ENCODE assay signal across 22 mouse cellular contexts in the genomic region with DNA sequence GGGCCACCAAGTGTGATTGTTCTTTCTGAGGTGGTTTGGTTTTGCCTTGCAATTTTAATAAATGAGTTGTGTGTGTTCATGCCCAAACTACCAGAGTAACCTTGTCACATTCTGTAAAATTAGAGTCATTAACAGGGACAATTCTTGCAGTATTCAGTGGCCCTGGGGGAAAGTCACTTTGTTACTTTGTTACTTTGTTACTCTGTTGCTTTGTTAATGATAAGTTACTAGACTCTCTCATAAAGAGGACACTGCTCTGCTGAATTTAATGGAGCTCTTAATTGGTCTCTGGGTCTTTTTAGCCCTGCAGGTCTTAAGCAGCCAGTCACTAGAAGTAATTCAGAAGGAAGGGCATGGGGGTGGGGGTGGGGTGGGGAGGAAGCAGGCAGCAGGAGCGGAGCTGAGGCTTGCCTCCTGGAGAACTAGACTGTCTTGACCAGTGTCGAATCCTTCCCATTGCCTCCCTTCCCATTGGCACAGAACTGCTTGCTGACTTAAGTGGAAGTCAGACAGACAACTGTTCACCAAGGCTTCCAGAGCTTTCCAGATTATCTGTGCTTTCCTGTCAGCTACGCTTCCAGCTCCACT.
DNase-seq lines count a peak whose midpoint lies in the region; ATAC-seq and TF ChIP-seq lines count a peak whose summit lies in the region.
"Had no signal": no experiment of that assay in that cellular context is flagged by ENCODE, and none has a peak within 500 bp of the region (broad histone marks: within the 10 kb centered on the region; RNA-seq: fewer than 3 reads in every experiment).

No protein-coding gene starts in this region.

- H3K4me2 ChIP-seq in forebrain, embryonic 14.5 days (ENCODE audit: low read length) = no peak overlapping the region
- no peak overlapping the region for H3K4me2 ChIP-seq in forebrain, embryonic 13.5 days
- no peak overlapping the region for H3K4me2 ChIP-seq in neural tube, embryonic 15.5 days
- H3K4me2 ChIP-seq: heart, embryonic 11.5 days; hindbrain, embryonic 12.5 days; intestine, embryonic 15.5 days had no signal

- TF ChIP-seq CTCF in thymus, adult 2 months (IDR thresholded peaks at IDR 0.05; ENCODE audit: borderline replicate concordance, control insufficient read depth, extremely low read depth, insufficient read depth, low read length, poor library complexity) = no peak

- no peak overlapping the region for H3K9ac ChIP-seq in forebrain, embryonic 14.5 days (ENCODE audit: low read length)
- no peak overlapping the region for H3K9ac ChIP-seq in forebrain, embryonic 13.5 days
- H3K9ac ChIP-seq in neural tube, embryonic 15.5 days (replicated peaks) = no peak overlapping the region
- H3K9ac ChIP-seq: hindbrain, embryonic 12.5 days; intestine, embryonic 15.5 days had no signal

- ATAC-seq in forebrain, embryonic 14.5 days = peak; percentile 18; the same call in 1 of the 2 replicates
- ATAC-seq in forebrain, embryonic 13.5 days = no peak
- no peak for ATAC-seq in neural tube, embryonic 15.5 days (ENCODE audit: low FRiP score)
- ATAC-seq: activated CD4-positive, CD25-positive, alpha-beta regulatory T cell, adult 4 months; CD4-positive, CD25-positive, alpha-beta regulatory T cell, adult 4 months; hindbrain, embryonic 16.5 days; intestine, embryonic 15.5 days had no signal

- H3K27me3 ChIP-seq in forebrain, embryonic 14.5 days (replicated peaks; ENCODE audit: control insufficient read depth, insufficient read depth, low read length) = no peaks in the 10 kb centered on the region; the same call in 1 of the 2 replicates
- H3K27me3 ChIP-seq in forebrain, embryonic 13.5 days = peaks cover 12% of the 10 kb centered on the region; the same call in 1 of the 2 replicates
- H3K27me3 ChIP-seq in neural tube, embryonic 15.5 days (replicated peaks) = no peaks in the 10 kb centered on the region
- H3K27me3 ChIP-seq in thymus, adult 2 months (ENCODE audit: control insufficient read depth, insufficient read depth, low read length) = no peaks in the 10 kb centered on the region
- H3K27me3 ChIP-seq: hindbrain, embryonic 12.5 days; intestine, embryonic 15.5 days had no signal

- WGBS in forebrain, embryonic 14.5 days = 31% methylated on average over 3 of the region's 3 CpGs
- WGBS in forebrain, embryonic 13.5 days = 38% methylated on average over 3 of the region's 3 CpGs
- WGBS in neural tube, embryonic 15.5 days = 49% methylated on average over 3 of the region's 3 CpGs
- 78% methylated on average over 3 of the region's 3 CpGs for WGBS in thymus, adult 2 months

- no peak for DNase-seq in forebrain, embryonic 14.5 days (ENCODE audit: low spot score)
- peak; percentile 8 for DNase-seq in neural tube, embryonic 10.5 days (ENCODE audit: extremely low spot score, low spot score)
- peak; percentile 38 for DNase-seq in forelimb bud, embryonic 11.5 days (ENCODE audit: low read depth, low spot score)
- DNase-seq in ovary, postnatal 10 days (ENCODE audit: low spot score) = no peak
- DNase-seq in thymus, adult 2 months = no peak
- DNase-seq: adrenal gland, adult 8-10 months; adrenal gland, postnatal 25 days; cerebellum, adult 18-20 months; cerebellum, adult 9-10 months; cerebellum, postnatal 14 days; gastrocnemius, adult 2 months; gastrocnemius, postnatal 14 days; heart, adult 11 months had no signal

- H3K4me1 ChIP-seq in forebrain, embryonic 14.5 days (ENCODE audit: control insufficient read depth, insufficient read depth, low read length) = no peaks in the 10 kb centered on the region
- no peaks in the 10 kb centered on the region for H3K4me1 ChIP-seq in forebrain, embryonic 13.5 days
- no peaks in the 10 kb centered on the region for H3K4me1 ChIP-seq in neural tube, embryonic 15.5 days
- H3K4me1 ChIP-seq in thymus, adult 2 months (replicated peaks; ENCODE audit: control insufficient read depth, insufficient read depth, low read length) = no peaks in the 10 kb centered on the region
- H3K4me1 ChIP-seq: hindbrain, embryonic 12.5 days; intestine, embryonic 15.5 days had no signal

- H3K9me3 ChIP-seq in forebrain, embryonic 14.5 days (replicated peaks; ENCODE audit: control insufficient read depth, low read length) = no peaks in the 10 kb centered on the region
- H3K9me3 ChIP-seq in forebrain, embryonic 13.5 days (replicated peaks) = no peaks in the 10 kb centered on the region
- no peaks in the 10 kb centered on the region for H3K9me3 ChIP-seq in neural tube, embryonic 15.5 days (replicated peaks)
- H3K9me3 ChIP-seq: forebrain, embryonic 10.5 days; hindbrain, embryonic 12.5 days; intestine, embryonic 15.5 days had no signal

- H3K4me3 ChIP-seq in forebrain, embryonic 14.5 days (ENCODE audit: low read depth, low read length) = no peak overlapping the region
- H3K4me3 ChIP-seq in forebrain, embryonic 13.5 days = no peak overlapping the region
- H3K4me3 ChIP-seq in neural tube, embryonic 15.5 days (replicated peaks) = no peak overlapping the region
- no peak overlapping the region for H3K4me3 ChIP-seq in thymus, adult 2 months (ENCODE audit: control insufficient read depth, insufficient read depth, low read length)
- H3K4me3 ChIP-seq: forebrain, embryonic 10.5 days; gastrocnemius, adult 2 months; hindbrain, embryonic 12.5 days; intestine, embryonic 15.5 days had no signal

- no peaks in the 10 kb centered on the region for H3K36me3 ChIP-seq in forebrain, embryonic 14.5 days (ENCODE audit: control insufficient read depth, insufficient read depth, low read length)
- no peaks in the 10 kb centered on the region for H3K36me3 ChIP-seq in forebrain, embryonic 13.5 days (ENCODE audit: poor library complexity, severe bottlenecking)
- H3K36me3 ChIP-seq in neural tube, embryonic 15.5 days = no peaks in the 10 kb centered on the region
- H3K36me3 ChIP-seq in thymus, adult 2 months (ENCODE audit: control insufficient read depth, insufficient read depth, low read length) = no peaks in the 10 kb centered on the region
- H3K36me3 ChIP-seq: forebrain, embryonic 10.5 days; hindbrain, embryonic 12.5 days; intestine, embryonic 15.5 days had no signal

- TF ChIP-seq POLR2A in thymus, adult 2 months (IDR thresholded peaks at IDR 0.05; ENCODE audit: control insufficient read depth, extremely low read depth, insufficient read depth, low read length, poor library complexity) = no peak

- no peak overlapping the region for H3K27ac ChIP-seq in forebrain, embryonic 14.5 days (ENCODE audit: low read depth, low read length)
- H3K27ac ChIP-seq in forebrain, embryonic 13.5 days = no peak overlapping the region
- H3K27ac ChIP-seq in neural tube, embryonic 15.5 days (replicated peaks) = no peak overlapping the region
- no peak overlapping the region for H3K27ac ChIP-seq in thymus, adult 2 months (ENCODE audit: control insufficient read depth, insufficient read depth, low read length)
- H3K27ac ChIP-seq: forebrain, embryonic 10.5 days; gastrocnemius, adult 2 months; hindbrain, embryonic 12.5 days; intestine, embryonic 15.5 days had no signal

Comparison
In these comparisons a context has a peak if more than half of its experiments do, and no peak if none do; other contexts are left out.
1. DNase-seq: peak in neural tube, embryonic 10.5 days (single experiment) and forelimb bud, embryonic 11.5 days (single experiment); none in forebrain, embryonic 14.5 days (single experiment), ovary, postnatal 10 days (single experiment) and thymus, adult 2 months (single experiment).